ENCODE assay signal across 34 mouse cellular contexts in the genomic region with DNA sequence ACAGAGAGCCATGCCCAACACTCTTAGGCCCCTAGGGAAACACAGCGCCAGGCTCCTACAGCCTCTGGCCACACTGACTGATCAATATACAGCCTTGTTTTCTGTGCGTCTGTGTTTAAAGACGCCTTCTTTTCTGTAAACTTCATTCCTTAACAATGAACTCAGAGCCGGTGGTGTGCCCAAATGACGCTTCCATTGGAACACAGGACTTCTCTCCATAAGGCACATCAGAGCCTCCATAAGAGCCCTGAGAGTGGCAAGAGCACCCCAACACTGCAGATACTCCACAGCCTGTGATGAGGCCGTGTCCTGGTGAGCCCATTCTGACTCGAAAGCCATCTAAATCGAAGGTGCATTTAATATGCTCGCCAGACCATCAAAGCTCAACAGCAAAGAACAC.
"Had no signal": no experiment of that assay in that cellular context is flagged by ENCODE, and none has a peak within 500 bp of the region (broad histone marks: within the 10 kb centered on the region; RNA-seq: fewer than 3 reads in every experiment).

No protein-coding gene starts in this region.

- H3K4me3 ChIP-seq: heart, embryonic 12.5 days; heart, embryonic 13.5 days; heart, embryonic 15.5 days; hindbrain, embryonic 10.5 days; hindbrain, embryonic 12.5 days; hindbrain, embryonic 13.5 days; hindbrain, embryonic 15.5 days; intestine, embryonic 15.5 days; kidney, embryonic 15.5 days; layer of hippocampus, adult 2 months had no signal

- H3K27me3 ChIP-seq: heart, embryonic 12.5 days; heart, embryonic 13.5 days; heart, embryonic 15.5 days; hindbrain, embryonic 12.5 days; hindbrain, embryonic 13.5 days; hindbrain, embryonic 15.5 days; intestine, embryonic 15.5 days; kidney, embryonic 15.5 days had no signal

- H3K4me2 ChIP-seq: heart, embryonic 11.5 days; heart, embryonic 12.5 days; heart, embryonic 13.5 days; heart, embryonic 15.5 days; hindbrain, embryonic 12.5 days; hindbrain, embryonic 13.5 days; hindbrain, embryonic 14.5 days; hindbrain, embryonic 15.5 days; intestine, embryonic 15.5 days; kidney, embryonic 15.5 days had no signal

- ATAC-seq: hindbrain, embryonic 16.5 days; hindbrain, postnatal 0 days; inflammation-experienced regulatory T-cells, adult 6 months; intestine, embryonic 15.5 days; intestine, embryonic 16.5 days; intestine, postnatal 0 days had no signal

- H3K27ac ChIP-seq: heart, embryonic 13.5 days; heart, embryonic 15.5 days; hindbrain, embryonic 10.5 days; hindbrain, embryonic 12.5 days; hindbrain, embryonic 13.5 days; hindbrain, embryonic 14.5 days; hindbrain, embryonic 15.5 days; hindbrain, postnatal 0 days; intestine, embryonic 15.5 days; kidney, embryonic 15.5 days; kidney, postnatal 0 days; layer of hippocampus, adult 2 months had no signal

- H3K36me3 ChIP-seq: heart, embryonic 12.5 days; heart, embryonic 13.5 days; heart, embryonic 15.5 days; hindbrain, embryonic 10.5 days; hindbrain, embryonic 12.5 days; hindbrain, embryonic 13.5 days; hindbrain, embryonic 15.5 days; intestine, embryonic 15.5 days; kidney, embryonic 15.5 days had no signal

- DNase-seq: heart, postnatal 10 days; heart, postnatal 14 days; heart, postnatal 36 days; heart, postnatal 4 days; kidney, adult 11 months; kidney, adult 18-20 months; kidney, adult 2 months; kidney, adult 8-10 months; kidney, adult 9 months; kidney, postnatal 10 days; kidney, postnatal 14 days; kidney, postnatal 25 days; kidney, postnatal 36 days; kidney, postnatal 4 days; layer of hippocampus, adult 9-11 months; layer of hippocampus, postnatal 36 days had no signal

- H3K4me1 ChIP-seq: heart, embryonic 15.5 days; hindbrain, embryonic 10.5 days; hindbrain, embryonic 12.5 days; hindbrain, embryonic 13.5 days; hindbrain, embryonic 15.5 days; intestine, embryonic 15.5 days; kidney, embryonic 15.5 days had no signal

- H3K9ac ChIP-seq: heart, embryonic 12.5 days; heart, embryonic 13.5 days; heart, embryonic 15.5 days; hindbrain, embryonic 12.5 days; hindbrain, embryonic 13.5 days; hindbrain, embryonic 14.5 days; hindbrain, embryonic 15.5 days; intestine, embryonic 15.5 days; kidney, embryonic 15.5 days had no signal

- H3K9me3 ChIP-seq: heart, embryonic 12.5 days; heart, embryonic 13.5 days; heart, embryonic 15.5 days; hindbrain, embryonic 10.5 days; hindbrain, embryonic 12.5 days; hindbrain, embryonic 13.5 days; hindbrain, embryonic 15.5 days; intestine, embryonic 15.5 days; kidney, embryonic 15.5 days had no signal
